Mouse (Mus musculus) R1 (cell line): ENCODE data around the gene Car5a.

Experiments
- DNase-seq: peaks from one replicate; pipeline ENCODE4 v3.0.0-alpha.2; 2018; ENCODE audit warnings: low read depth, low spot score

Gene Car5a

GRCm38 (mm10) chr8:121934923-121935322, 9.8 kb downstream of the Car5a start:
- no peak for DNase-seq

- peak; percentile 63 for DNase-seq
Observed at GRCm38 (mm10) chr8:121934506-121934905, 10.2 kb downstream of the Car5a start.

GRCm38 (mm10) chr8:121932668-121933520, 11.8 kb downstream of the Car5a start:
- DNase-seq = no peak

GRCm38 (mm10) chr8:121932026-121932667, 12.6 kb downstream of the Car5a start:
- no peak for DNase-seq

DNA sequence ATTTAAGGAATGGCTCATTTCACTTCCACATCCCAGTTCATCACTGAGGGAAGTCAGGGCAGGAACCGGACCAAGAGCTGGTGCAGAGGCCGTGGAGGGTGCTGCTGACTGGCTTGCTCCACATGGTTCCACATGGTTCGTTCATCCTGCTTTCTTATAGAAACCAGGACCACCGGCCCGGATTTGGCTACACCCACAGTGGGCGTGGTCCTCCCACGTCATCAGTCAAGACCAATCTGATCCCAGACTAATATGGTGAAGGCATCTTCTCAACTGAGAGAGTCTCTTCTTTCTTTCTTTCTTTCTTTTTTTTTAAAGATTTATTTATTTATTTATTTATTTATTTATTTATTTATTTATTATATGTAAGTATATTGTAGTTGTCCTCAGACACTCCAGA, 13.1 kb downstream of the Car5a start:
- peak; percentile 79 for DNase-seq

DNA sequence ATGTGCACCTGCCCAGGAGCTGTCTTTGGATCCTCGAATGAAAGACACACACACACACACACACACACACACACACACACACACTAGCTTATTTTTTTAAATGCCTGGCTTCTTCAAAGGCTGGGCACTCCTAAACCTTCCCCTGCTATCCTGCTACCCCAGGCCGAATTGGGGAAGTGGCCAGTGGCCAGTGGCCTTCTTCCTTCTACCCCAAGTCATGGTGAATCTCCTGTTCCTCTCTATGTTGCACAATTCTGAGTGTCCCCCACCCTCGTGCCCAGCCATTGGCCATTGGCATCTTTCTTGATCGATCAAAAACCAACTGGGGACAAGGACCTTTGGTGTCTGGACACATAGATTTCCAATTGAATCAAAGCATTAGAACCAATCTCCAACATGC, 14.7 kb downstream of the Car5a start:
- no peak for DNase-seq

- DNase-seq = peak; percentile 78
Observed at GRCm38 (mm10) chr8:121927316-121927715, 17.4 kb downstream of the Car5a start.

DNA sequence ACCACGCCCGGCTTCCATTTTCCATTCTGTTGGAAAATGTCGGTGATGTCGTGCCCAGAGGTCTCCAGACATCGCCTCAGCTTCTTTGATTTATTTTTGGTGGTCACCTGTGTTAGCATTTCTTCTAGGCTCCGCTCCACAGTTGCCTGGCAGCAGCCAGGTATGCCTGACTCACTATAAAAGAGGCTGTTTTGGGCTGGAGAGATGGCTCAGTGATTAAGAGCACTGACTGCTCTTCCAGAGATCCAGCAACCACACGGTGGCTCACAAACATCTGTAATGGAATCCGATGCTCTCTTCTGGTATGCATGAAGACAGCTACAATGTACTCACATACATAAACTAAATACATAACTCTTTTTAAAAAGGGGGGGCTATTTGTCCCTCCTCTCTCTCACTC, 18.4 kb downstream of the Car5a start:
- no peak for DNase-seq

DNA sequence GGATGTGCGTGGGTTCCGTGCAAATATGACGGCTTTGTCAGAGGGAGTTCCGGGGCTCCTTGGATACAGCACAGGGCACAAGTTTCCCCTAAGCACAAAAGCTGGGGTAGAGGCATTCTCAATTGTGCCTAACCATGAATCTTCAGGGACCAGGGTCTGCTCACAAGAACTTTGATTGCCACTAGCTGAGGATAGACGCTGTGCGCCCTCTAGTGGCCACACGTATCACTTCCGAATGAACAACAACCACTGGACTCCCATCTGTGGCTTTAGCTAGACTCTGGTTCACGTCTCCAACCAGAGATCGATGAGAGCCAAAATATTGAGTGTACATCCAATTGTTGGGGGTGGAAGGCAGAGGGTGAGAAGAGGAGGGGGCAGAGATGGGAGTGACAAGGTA, 19.1 kb downstream of the Car5a start:
- DNase-seq = peak; percentile 90

DNA sequence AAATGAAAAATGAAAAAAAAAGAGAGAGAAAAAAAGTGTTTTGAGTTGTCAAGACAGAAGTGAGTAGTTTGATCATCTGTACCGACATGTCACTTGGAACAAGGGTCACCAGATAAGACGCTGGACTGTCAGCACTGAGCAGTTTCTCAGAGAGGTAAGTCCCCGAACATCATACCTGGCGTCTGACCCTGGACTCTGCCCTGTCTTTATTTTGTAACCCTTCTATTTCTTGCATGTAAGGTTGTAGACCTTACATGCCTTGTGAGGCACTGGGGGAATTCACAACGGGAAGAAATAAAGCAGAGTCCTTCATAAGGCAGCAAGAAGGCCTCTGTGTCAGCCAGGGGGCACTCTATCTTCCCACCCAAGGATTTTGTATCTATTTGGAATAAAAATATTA, 20.0 kb downstream of the Car5a start:
- no peak for DNase-seq

DNA sequence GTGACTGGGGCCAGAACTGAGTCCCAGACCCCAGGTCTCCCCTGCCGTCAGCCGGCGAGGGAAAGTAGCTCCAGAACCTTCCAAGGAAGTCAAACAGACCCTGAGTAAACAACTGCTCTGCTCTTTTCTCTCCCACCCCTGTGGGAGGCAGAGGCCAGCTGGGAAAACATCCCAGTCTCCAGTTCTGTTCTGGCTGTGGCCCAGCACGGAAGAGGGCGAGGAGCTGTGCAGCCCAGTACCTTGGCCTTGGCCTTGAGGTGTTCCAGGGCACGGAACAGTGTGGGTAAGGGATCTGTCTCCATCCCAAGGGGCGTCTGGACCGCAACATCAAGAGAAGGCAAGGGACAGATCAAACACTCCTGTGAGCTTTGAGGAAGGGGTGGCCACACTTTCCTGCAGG, 22.6 kb downstream of the Car5a start:
- no peak for DNase-seq

GRCm38 (mm10) chr8:121921582-121921981, 23.1 kb downstream of the Car5a start:
- DNase-seq = no peak

- DNase-seq = no peak
Observed at GRCm38 (mm10) chr8:121919731-121920130, 25.0 kb downstream of the Car5a start.

DNA sequence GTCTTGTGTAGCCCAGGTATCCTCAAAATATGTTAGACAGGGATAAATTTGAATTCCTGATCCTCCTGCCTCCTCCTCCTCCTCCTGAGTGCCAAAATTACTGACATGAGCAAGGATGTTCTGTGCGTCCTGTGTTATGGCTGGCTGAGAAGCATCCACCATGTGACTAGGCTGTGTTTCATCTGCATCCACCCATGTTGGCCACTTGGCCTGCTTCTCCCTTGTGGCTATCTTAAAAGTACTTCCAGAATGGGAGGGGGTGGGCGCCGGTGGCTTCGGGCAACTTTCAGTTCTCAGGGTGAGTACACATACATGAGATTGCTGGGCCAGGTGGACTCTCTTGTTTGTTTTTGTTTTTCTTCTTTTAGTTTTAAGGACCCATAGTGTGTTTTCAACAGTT, 25.5 kb downstream of the Car5a start:
- DNase-seq = no peak

GRCm38 (mm10) chr8:121913378-121913777, 31.3 kb downstream of the Car5a start:
- no peak for DNase-seq

- DNase-seq = no peak
Observed at GRCm38 (mm10) chr8:121912831-121913230, 31.9 kb downstream of the Car5a start.

DNA sequence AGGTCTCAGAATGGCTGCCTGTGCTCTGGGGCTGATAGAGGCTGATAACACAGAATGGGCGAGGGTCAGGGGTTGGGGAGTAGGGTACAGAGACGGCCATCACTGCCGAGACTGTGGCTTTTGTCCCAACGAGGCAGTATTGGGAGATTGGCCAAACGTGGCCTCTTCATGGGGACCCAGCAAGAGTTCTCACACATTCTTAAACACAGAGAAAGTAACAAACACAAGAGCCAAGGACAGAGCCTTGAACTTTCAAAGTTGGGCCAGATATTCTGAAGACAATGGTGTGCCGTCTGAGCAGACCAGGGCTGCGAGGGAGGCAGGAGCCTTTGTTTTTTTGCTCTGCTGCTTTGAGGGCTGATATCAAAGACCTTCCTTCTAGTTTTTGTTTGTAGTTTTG, 32.7 kb downstream of the Car5a start:
- DNase-seq = no peak

- DNase-seq = no peak
Observed at GRCm38 (mm10) chr8:121911400-121911799, 33.3 kb downstream of the Car5a start.

DNA sequence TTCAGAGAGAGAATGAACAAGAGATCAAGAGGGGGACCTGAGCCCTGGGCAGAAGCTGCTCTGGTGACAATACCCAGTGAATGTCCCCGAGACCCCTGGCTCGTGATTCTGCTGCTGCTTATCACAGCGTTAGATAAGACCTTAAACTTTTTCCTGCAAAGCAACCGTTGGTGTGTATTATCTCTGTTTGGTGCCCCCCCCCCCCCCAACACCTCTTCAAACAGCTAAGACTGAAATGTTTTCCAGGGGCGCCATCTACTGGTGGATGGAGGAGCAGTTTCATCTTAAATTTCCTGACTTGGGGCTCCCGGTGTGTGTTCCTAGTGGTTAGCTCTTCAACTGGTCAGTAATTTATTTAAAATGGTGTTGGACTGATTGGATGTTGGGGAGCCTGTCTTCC, 35.0 kb downstream of the Car5a start:
- peak; percentile 84 for DNase-seq

DNA sequence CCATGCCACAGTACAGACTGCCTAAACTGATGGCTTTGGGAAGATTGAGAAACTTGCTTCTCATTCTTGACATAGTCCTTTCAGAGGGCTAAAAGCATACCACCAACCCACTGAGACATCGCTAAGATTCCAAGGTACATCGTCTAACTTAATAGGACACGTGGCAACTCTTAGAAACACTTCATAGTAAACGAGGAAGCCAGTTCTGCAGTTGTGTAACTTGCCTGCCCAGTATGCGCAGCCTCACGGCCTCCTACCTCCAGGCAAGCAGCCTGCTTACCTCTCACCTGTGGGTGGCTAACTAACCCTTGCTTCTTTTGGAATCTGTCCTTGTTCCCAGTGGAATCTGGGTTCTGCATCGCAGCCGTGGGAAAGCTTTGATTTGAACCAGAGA, 35.6 kb downstream of the Car5a start:
- no peak for DNase-seq

DNA sequence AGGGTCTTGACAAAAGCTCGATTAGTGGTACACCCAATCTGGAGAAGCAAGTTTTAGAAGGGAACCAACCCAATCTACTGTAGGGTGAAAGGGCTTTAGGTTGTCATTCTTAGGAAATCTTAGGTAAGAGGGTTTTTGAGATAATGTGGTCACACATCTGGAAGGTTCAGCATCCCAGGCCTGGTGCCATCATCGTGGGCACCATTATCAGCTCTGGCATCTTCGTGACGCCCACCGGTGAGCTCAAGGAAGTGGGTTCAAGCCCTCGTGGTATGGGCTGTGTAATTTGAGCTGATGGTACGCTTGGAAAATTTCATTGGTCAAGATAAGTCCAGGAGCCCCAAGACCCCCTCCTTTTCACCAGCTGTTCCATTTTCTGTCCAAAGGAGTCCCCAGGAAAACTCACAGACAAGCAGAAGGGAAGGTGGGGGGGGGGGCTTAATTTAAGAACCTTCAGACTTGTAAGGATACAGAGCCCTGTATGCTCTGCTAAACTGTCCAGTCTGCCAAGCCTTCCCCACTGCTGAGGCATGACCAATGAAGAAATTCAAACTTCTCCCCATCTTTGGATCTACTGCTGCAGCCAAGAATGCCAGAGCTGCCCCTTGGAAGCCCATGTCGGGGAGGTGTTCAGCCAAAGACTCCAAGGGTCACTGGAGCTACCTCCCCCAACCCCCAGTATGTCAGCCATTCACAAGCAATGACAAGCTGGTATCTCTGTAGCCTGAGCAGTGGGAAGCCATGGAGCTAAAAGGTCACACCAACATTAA, 36.1 kb downstream of the Car5a start:
- DNase-seq = no peak

DNA sequence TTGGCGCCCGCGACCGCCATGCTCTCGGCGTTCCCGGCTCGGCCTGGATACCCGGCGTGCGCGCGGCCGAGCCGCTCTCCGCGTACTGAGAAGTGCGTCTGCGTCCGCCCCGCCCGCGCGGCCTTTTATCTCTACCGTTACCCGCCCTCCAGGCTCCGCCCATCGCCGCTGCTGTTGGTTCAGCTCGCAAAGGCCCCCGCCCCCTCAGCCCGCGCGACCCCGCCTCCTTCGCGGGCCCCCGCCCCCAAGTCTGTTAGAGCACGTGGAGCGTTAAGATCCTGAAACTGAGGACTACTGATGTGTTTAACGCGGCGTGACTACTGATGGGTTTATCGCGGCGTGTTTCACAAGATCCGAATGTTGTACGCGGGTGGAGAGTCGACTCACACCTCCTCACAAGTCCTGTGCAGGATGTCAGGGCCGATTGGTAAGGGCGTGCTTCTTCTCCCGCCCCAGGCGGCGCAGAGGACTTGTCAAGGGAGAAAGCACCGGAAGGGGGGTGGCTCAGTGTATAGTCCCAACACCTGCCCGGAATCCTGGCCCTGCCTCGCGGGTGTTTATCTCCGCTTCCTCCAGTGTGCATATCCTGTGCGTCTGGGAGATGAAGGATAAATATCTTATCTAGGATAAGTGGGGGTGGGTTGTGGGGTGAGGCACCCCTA, 37.0 kb downstream of the Car5a start, which contains the start of gene Slc7a5:
Gene Slc7a5 (minus strand): TSS at position 108 of the 662 bp plus-strand sequence.
- DNase-seq = peak; percentile 95
